Mouse (Mus musculus) CH12F3 (cell line): ENCODE results near the gene Whrn.

Source experiments
- in situ Hi-C: fragments of 300-500 bp; cut with MboI; formaldehyde crosslinking; loops from 2 replicates; pipeline ENCODE4 v1.14.3; 2020; ENCODE audit warnings: low sequenced_read_pairs

Gene Whrn

DNA sequence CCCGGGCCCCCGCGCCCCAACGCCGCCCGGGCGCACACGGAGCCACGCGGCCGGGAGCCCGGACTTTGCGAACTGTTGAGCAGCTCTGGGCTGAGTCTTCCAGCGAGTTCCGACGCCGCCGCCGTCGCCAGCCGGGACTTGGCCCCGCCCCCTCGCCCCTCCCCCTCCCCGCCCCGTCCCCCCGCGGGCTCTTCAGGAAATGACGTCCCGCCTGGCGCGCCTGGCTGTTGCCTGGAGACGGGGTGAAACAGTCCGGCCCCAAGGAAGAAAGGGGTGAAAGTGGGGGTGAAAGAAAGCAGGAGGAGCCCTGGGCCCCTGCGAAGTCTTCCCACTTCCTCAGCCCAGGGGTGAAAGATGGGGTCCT, at the start of gene Whrn:
TSS of gene Whrn (minus strand) at position 77 of the 364 bp plus-strand sequence.
- in situ Hi-C loops = no loop called here

DNA sequence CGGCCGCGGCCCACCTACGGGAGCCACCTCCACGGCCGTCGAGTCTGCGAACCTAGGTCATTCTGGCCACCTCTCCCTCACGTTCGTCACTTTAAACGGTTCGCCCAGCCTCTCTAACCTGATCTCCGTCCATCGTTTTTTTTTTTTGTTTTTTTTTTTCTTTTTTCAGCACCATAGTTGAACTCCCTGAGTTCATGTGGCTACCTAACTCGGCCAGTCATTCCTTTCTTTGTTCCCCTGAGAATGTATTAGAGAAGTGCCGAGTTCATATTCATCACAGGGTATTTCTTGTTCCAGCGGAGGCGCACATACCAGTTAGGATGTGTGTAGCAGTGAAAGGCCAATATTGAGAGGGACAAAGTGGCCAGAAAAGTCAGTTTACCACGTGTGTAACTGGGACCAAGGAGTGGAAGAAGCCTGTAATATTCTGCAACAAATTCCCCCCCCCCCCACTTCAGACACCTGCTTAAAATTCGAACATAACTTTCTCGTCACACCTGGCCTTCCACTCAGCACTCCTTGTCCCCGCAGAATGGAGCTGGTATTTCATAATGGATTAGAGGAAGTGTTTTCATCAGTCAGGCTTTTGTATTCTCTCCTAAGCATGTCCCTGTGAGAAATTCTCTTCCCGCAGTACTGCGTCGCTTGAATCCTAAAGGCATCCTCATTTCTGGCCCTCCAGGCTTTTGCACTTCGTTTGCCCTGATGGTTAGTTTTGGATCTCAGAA, 49.6 kb upstream of the Whrn start:
- in situ Hi-C loops = no loop called here

DNA sequence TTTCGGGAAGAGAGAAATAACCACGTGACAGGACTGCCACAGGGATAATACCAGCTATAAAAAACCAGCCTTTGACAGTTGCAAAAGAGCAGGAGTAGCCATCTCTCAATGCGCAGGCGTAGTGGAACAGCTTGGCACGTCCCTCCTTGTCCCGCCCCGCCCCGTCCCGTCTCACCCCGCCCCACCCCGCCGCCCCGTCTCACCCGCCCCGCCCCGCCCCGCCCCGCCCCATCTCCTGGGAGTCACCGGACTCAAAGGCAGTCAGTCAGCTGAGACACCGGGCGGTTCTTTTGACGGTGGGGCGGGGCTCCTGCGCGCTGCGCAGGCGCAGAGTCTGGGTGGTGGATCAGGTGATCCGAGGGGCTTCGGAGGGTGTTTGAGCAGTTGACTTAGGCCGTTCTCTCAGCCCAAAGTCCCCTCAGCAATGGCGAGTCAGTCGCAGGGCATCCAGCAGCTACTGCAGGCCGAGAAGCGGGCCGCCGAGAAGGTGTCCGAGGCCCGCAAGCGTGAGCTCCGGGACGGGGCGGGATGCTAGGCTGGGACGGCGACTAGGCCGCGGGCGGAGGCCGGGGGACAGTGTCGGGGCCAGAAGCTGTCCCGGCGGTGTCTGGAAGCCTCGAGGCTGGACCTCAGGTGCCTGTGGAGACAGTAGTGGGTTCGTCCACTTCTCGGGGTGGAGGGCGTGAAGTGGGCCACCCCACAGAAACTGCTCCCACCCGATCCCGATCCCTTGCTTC, 48.9 kb upstream of the Whrn start, which contains the start of gene Atp6v1g1:
TSS of gene Atp6v1g1 (plus strand) at position 279 of the 737 bp plus-strand sequence.
- in situ Hi-C loops = no loop called here

DNA sequence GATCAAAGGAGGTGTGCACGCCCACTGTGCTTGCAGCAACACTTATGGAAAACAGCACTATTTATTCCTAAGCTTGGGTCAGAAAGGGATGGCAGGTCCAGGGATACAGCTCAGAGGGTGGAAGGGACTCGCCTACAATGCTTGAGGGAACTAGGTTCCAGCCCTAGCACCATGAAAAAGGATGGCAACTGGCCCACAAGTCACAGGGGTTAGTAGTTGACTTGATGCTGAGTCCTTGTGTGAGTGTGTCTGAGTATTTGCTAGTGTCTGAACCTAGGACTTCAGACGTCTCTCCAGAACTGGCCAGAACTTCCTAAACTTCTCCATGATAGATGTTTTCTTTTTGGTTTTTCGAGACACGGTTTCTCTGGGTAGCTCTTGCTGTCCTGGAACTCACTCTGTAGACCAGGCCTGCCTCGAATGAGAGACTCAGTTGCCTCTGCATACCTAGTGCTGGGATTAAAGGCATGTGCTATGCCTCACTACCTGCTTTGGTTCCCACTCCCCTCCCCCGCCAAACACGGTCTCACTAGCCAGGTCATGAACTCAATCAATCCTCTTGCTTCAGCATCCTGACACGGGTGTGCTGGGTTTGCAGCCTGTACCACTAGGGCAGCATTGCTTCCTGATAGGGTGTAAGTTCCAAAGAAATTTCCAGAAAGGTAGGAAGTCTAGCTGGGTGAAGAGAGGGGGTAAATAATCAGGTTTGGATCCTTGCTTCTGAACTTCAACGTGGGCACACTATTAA, 48.1 kb upstream of the Whrn start:
- in situ Hi-C loops = no loop called here

DNA sequence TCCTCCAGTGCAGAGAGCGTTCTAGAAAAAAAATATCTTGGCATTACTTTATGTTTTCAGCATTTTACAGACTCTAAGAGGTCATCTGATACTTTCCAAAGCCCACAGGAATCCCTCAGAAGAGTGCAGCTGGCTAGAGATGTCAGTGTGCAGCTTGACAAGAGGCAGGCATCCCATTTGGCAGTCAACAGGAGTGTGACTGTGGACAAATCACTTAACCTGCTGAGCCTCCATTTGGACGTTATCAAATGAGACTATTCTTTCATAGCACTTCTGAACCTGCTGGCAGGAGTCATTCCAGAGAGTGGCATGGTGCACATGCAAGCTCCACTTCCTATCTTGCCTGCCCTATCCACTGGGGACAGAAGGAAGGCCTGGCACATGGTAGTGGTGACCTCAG, 46.4 kb upstream of the Whrn start:
- in situ Hi-C loops = no loop called here

DNA sequence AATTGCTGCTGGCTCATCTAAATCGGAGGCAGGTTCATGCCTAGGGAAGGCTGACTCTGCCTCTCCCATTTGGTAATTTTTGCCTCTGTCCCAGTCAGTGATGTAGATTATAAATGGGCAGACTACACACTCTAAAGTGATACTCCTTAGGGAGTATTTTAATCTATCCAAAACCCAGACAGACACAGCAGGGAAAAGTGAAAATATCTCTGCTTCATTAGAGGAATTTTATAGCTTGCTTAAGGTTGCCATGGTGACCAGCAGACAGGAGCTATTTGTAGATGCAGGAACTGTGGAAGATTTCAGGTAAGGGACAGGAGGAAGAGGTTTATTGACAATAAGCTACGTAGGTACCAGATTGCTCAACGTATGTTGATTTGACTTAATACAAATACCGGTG, 41.8 kb upstream of the Whrn start:
- in situ Hi-C loops = no loop called here

DNA sequence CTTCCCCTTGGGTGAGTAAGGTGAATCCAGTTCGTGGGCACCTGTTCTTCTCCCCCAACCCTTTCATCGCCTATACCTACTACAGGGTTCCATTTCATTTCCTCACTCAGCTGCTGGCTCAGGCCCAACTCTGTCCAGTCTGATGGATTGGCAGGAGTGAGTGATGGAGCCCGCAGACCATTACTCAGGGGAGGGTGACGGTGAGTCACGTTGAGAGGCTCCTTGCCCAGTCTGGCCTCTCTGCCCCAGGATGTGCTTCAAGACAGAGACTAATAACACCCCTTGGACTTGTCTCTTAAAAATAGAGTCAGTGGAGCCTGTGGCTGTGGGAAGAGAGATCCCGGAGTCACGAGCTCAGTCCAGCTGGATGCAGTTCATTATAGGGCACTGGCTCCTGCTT, 34.6 kb upstream of the Whrn start:
- in situ Hi-C loops = no loop called here

DNA sequence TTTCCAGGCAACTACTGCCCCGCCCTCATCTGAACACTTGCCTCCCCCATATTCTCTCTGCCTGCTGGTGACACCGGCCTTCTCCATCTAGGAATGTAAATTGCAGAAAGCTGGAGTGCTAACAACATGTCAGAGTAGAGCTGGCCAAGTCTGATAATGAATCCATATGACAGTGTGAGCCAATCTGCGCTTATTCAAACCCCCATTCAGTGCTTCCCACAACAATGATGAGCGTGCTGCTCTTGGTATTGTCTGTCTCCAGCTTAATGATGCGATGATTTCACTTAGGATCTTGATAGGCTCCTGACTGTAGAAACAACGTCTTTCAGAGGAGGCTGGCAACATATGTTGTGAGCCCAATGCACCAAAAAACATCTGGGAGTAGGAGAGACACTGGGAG, 33.2 kb upstream of the Whrn start:
- in situ Hi-C loops = no loop called here

DNA sequence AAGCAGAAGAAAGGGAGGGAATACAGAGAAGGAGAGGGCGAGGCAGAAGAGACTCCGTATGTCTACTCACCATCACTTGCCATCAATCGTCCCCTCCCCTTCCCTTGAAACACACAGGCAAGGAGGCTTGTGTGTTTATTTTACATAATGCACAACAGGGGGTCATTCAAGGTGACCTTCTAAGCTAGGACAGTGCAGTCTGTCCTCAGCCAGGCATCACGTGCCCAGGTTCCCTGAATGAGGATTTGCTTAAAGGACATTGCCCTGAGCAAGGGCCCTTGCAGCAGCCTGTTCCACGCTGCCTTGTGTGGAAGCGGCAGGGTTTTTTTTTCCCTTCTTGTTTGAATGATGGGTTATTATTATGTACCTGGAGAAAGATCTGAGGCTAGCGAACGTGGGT, 29.7 kb upstream of the Whrn start:
- in situ Hi-C loops = no loop called here

DNA sequence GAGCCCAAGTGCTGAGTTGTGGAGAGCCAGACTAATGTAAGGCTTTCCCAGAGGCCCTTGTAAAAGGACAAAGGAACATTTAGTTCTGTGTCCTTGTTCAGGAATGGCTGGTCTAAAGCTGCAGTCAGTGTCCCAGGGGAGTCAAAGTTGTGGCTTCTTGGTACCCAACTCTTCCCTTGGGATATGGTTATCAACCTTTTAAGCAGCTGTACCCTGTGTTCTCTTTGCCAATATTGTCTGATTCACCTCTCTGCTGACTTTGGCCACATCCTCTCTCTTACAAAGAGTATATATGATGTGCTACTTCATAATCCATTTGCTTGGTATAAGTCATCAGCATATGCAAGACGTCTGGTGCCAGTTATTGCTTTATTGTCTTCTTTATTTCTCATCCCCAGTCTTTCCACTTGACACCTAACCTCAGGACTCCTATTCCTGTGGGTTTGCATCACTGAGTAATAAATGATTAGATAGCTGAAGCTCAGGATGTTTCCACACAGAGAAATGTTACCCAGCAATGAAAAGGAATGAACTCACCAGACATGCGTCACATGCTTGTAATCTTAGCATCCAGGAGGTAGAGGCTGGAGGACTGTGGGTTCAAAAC, 26.1 kb upstream of the Whrn start:
- in situ Hi-C loops = no loop called here

DNA sequence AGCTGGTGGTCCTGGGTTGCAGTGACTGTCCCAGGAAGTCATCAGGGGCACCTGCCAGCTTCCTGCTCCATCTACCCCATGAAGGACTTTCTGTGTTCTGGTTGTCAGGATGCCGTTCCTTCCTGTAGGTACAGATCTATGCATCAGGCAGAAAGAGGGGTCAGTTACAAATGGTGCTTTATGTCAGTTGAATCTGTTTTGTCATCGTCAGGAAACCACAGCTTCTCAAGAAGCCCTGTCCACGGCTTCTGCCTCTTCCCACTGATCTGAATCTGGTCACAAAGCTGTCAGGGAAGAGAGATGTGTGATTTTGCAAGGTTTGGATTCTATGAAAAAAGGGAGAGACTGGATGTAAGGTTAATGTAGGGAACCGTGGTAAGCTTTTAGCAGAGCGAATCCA, 19.2 kb upstream of the Whrn start:
- in situ Hi-C loops = no loop called here

DNA sequence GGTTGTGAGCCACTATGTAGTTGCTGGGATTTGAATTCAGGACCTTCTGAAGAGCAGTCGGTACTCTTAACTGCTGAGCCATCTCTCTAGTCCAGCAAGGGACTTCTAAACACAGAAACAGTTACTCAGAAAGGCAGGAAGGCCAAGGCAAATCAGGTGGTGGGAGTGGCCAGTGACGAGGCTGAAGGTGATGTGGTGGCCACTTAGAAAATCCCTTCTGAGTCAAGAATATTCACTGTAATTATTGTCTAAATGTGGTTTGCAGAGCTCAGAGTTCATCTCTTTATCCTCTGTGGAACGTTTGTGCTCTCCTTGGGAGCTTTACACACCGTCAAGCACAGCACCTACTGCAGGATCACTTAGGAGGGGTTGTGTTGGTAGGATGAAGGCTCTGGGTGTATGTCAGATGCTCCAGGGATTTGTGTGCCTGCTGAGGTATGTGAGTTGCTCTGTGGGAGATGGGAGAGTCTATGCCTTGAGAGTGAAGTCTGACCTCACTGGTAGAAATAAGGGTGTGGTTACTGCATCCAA, 18.7 kb upstream of the Whrn start:
- in situ Hi-C loops = no loop called here

DNA sequence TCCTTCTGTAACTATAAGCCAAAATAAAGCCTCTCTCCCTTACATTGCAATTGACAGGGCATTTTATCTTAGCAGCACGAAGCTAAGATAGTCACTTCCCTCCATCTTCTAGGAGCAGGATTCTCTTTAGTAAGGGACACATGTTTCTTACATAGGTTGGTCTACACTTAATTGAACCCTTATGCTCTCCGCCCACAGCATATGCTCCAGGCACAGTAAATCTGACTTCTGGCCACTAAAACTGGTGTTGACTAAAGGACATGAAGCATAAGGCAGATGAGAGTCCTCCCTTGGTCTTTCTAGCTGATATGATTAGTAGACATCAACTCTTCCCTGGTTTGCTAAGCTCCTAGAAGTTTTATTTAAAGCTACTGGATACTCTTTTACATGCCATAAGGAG, 17.1 kb upstream of the Whrn start:
- in situ Hi-C loops = no loop called here

DNA sequence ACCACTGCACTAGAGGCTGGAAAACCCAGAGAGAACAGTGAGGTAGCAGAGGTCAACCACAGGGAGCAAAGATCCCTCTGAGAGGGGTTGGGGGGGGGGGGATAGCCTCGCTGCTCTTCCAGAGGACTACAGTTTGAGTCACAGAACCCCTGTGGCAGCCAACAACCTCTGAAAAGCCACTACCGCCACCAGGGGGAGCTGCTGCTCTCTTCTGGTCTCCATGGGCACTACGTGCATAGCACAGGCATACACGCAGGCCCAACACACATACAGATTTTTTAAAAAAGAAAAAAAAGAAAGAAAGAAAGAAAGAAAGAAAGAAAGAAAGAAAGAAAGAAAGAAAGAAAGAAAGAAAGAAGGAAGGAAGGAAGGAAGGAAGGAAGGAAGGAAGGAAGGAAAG, 12.4 kb upstream of the Whrn start:
- in situ Hi-C loops = no loop called here

DNA sequence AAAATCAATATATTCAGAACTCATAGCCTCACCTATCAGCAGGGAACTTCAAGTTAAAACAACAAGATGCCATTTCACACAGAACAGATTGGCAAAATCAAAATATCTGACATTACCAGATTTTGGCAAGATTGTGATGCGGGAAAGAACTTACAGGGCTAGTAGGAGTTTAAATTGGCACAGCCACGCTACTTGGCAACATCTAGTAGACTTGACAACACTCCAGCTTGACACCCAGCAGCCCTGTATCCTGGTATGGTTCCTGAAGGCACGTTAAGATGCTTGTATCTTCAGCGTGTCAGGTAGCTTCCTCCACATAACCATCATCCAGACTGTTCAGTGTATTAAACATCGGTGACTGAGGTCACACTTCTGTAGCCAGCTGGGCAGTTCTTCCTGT, 11.7 kb upstream of the Whrn start:
- in situ Hi-C loops = no loop called here

DNA sequence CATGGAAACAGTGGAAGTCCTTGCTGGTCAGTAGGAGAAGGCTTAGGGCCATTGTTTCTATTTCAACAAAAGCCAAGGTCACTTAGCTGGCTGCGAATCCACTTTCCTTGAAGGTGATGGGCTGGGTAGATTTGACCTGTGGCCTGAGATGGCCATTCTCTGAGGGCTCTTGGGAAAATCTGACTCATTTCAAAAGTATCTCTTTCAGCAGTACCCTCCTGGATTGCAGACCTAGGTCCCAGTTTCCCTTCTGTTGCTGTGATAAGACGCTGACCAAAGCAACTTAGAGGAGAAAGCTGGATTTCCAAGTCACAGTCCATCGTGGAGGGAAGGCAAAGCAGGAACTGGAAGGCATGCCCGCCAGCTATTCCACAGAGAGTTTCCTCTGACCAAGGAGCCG, 8.2 kb upstream of the Whrn start:
- in situ Hi-C loops = no loop called here

DNA sequence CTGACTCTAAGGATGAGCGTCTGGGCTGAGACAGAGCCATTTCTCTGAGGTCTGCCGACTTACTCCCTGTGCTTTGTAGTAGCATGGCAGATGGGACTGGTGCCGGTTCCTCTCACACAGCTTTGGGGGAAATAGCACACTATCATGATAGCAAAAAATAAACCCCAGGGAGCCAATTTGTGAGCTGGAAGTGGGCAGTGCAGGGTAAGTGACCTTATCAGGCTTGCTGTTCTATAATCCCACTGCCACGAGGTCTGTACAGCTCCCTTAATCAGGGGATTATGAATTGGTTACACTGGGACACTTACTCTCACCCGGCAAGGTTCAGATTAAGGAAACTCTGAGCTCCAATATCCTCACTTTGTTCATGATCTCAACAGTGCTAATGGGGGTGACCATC, 5.3 kb upstream of the Whrn start:
- in situ Hi-C loops = no loop called here

DNA sequence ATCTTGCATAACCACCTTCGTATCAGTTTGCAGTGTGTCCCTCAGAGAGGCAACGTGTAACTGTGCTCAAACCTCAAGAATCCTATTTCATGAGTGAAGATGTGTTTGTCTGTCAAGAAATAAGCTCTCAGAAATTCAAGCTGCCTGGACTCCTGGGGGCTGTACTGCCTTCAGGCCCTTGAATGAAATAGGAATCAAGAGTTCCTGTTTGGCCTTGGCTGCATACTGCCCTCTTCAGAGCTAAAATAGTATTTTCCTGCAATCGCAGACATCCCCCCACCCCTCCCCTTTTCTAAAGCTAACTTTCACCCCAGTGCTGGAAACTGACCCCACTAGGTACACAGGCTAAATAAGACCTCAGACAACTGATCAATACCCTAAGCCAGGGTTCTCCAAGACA, 2.6 kb upstream of the Whrn start:
- in situ Hi-C loops = no loop called here

DNA sequence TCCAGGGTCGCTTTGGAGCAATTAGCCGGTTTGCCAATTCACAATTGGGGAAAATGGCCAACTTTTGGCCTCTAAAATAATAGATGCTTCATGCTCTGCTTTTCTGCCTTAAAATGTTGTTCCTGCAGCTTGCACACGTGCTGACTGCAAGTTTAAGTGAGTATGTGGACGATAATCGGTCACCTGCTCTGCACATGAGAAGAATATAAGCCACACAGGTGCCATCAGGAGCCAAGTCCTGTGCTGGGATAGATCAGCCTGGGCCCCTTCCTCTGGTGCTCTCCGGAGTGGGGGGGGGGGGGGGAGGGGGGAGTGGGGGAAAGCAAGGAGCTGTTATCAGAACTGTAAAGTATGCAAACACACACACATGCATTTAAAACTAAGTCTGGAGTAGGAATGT, 521 bp upstream of the Whrn start:
- in situ Hi-C loops = no loop called here

DNA sequence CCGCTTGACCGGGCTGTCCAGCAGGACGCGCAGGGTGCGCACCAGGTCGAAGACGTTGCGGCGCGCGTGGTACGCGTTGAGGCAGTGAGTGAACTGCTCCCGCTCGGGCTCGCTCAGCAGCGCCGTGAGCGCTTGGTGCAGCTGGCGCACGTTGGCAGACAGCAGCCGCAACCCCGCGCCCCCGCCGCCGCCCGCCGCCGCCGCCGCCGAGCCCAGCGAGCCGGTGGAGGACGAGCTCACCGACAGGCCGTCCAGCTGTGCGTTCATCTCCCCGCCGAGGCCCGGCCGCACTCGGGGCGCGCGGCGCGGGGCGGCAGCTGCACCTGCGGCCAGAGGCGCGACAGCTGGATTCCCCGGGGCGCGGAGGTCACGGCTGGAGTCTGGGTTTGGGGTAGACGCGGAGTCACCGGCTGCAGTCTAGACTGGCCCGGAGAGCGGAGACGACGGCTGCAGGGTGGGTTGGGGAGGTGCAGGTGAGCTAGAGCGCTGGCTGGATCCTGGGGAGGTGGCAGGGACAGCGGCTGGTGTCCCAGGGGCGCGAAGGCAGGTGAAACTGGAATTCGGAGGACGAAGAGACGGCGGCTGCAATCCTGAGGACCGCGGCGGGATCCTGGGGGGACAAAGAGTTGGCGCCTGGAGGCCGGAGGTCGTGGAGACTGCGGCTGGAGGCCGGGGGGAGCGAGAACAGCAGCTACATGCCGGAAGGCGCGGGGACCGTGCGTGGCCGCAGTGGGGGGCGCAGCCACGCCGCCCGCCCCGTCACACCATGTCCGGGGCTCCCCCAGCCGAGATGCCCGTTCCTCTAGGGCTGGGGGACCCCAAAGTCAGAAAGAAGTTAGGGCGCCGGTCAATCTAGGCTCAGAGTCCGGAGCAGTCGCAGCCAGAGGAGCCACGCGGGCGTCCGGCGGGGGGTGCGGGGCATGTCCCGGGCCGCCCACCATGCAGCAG, 550 bp downstream of the Whrn start:
- in situ Hi-C loops = no loop called here
